Mouse (Mus musculus) heart, postnatal 0 days (tissue): ENCODE data around the gene Carmil1.

Source experiments
- CTCF ChIP-seq: IDR thresholded peaks from 2 replicates; pipeline ENCODE4 v1.5.1; 2016; ENCODE audit warnings: antibody characterized with exemption, control low read depth, low read depth
- EP300 ChIP-seq: IDR thresholded peaks from 2 replicates; pipeline ENCODE4 v1.6.1; 2016; ENCODE audit warnings: antibody characterized with exemption, low read depth

DNA sequence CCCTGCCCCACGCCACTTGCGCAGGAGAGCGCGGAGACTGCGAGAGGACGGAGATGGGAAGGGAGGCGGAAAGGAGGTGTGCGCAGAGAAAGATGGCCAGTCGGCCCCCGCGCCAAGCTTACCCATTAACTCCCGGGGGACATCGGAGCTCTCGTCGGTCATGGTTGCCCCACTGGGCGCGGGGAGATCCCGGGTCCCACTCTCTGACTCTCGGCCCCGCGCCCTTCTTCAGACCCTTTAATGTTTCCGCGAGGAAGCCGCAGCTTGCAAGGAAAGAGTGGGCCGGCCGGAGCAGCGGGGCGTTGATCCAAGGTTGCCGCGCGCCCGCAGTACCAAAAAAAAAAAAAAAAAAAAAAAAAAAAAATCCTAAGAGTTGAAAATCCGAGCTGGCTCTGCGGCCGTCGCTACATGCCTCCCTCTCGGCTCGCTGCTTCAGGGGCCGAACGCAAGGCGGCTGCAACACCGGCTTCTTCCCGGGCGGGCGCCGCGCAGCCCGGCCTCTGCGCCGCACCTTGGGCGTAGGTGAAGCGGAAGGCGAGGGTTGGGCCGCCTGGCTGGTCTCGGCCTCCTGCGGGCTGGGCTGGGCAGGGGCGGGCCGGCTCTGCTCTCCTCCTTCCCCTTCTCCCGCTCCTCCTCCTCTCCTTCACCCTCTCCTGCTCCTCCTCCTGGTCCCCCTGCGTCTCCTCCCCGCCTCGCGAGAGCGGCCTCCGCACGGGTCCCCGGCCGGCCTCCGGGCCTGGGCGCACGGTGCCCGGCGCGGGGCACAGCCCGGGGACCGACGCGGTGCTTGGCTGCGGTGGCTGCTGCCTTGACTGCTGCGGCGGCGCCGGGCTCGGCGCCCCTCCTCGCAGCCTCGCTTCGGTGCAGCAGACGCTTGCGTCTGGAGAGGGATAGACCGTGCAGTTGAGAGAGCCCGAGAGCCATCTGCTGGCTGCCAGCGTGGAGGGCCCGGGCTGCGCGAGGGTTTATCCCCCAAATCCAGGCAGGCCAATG lies at the start of gene Carmil1:
- peak; percentile 73 for TF ChIP-seq CTCF
- no peak for TF ChIP-seq EP300
